Mouse (Mus musculus) limb, embryonic 11.5 days (tissue): ENCODE measurements around the gene Optn. TPM values are rescaled to one million over a fixed set of nuclear protein-coding genes. Genes with fewer than 3 reads are reported as not detected.
"Not testable (repeated sequence)": the region's sequence is repeated elsewhere in the genome, so short reads cannot be mapped to it uniquely, and the experiment has no call there.

Experiments
- ATAC-seq: fragments of 200-750 bp; cut with Nextera tagmentation; 2 replicates; pipeline ENCODE4 v1.8.0; 2017; ENCODE audit warnings: low read depth; ENCODE audit not compliant: insufficient number of reproducible peaks, low FRiP score, low TSS enrichment
- DNase-seq: peaks from one replicate; pipeline ENCODE4 v3.0.0-alpha.2; 2015; ENCODE audit warnings: low spot score
- H3K27ac ChIP-seq: fragments of 300-500 bp; sonication (generic); replicated peaks from 2 replicates; pipeline ENCODE4 v1.5.1; 2014; ENCODE audit warnings: low read depth, mild to moderate bottlenecking, low read length
- H3K27me3 ChIP-seq: fragments of 300-500 bp; sonication (generic); 2 replicates; pipeline ENCODE4 v1.6.1; 2014; ENCODE audit warnings: mild to moderate bottlenecking, low read length, mixed read lengths; ENCODE audit not compliant: control insufficient read depth, insufficient read depth
- H3K36me3 ChIP-seq: fragments of 300-500 bp; sonication (generic); 2 replicates; pipeline ENCODE4 v1.6.1; 2014; ENCODE audit warnings: mild to moderate bottlenecking, low read length, moderate library complexity, mixed read lengths; ENCODE audit not compliant: control insufficient read depth, insufficient read depth
- H3K4me1 ChIP-seq: fragments of 300-500 bp; sonication (generic); 2 replicates; pipeline ENCODE4 v1.6.1; 2014; ENCODE audit warnings: low read length, mixed read lengths; ENCODE audit not compliant: control insufficient read depth, insufficient read depth
- H3K4me2 ChIP-seq: fragments of 300-500 bp; sonication (generic); 2 replicates; pipeline ENCODE4 v1.6.1; 2014; ENCODE audit warnings: low read depth, mild to moderate bottlenecking, moderate library complexity; ENCODE audit not compliant: severe bottlenecking
- H3K4me3 ChIP-seq: fragments of 300-500 bp; sonication (generic); 2 replicates; pipeline ENCODE4 v1.5.1; 2014; ENCODE audit warnings: low read depth, low read length
- H3K9ac ChIP-seq: fragments of 300-500 bp; sonication (generic); 2 replicates; pipeline ENCODE4 v1.6.1; 2014; ENCODE audit warnings: mild to moderate bottlenecking, low read length
- H3K9me3 ChIP-seq: fragments of 300-500 bp; sonication (generic); 2 replicates; pipeline ENCODE4 v1.6.1; 2016; ENCODE audit warnings: low read length; ENCODE audit not compliant: control insufficient read depth
- WGBS: fragments of 180-500 bp; shearing (Covaris S2); extraction: QIAGEN DNeasy Blood & Tissue Kit; methylation state at CpG from one replicate; pipeline ENCODE4 v1.1.7; 2014; 5-methylcytosine and 5-hydroxymethylcytosine counted together
- polyA plus RNA-seq: library from polyadenylated mRNA; unstranded; fragments of >200 nt; fragmentation: Nextera tagmentation; extraction: Ambion mirVana; gene quantifications from 2 replicates; pipeline ENCODE4 v1.2.1, GENCODE M21; 2014

Optn gene
- polyA plus RNA-seq, 1 experiment from 2014 or later = 7.8 TPM

- DNase-seq = no peak
- Histone ChIP-seq H3K4me1 (0 out of 2 replicates have a peak, but pooled peaks cover 2% of the 10 kb centered on the region), H3K4me2 (no peak overlapping the region), H3K9ac (no peak overlapping the region), H3K27me3 (no peaks in the 10 kb centered on the region), H3K9me3 (no peaks in the 10 kb centered on the region), H3K4me3 (no peak overlapping the region), H3K27ac (no peak overlapping the region), H3K36me3 (no peaks in the 10 kb centered on the region)
- ATAC-seq = no peak
- 91% methylated on average over 4 of the region's 4 CpGs for WGBS
Measured at GRCm38 (mm10) chr2:5067951-5068350, 4.1 kb upstream of the Optn start.

- H3K9me3 ChIP-seq, H3K27ac ChIP-seq, H3K9ac ChIP-seq, ATAC-seq, DNase-seq, H3K4me1 ChIP-seq, H3K36me3 ChIP-seq, H3K27me3 ChIP-seq, H3K4me3 ChIP-seq, H3K4me2 ChIP-seq: not testable (repeated sequence)
- 85% methylated on average over 1 of the region's 2 CpGs for WGBS
Measured at GRCm38 (mm10) chr2:5067254-5067653, 3.4 kb upstream of the Optn start.

GRCm38 (mm10) chr2:5064247-5064646, 396 bp upstream of the Optn start:
- WGBS = 41% methylated on average over 4 of the region's 4 CpGs
- peak; percentile 34; the same call in 1 of the 2 replicates for ATAC-seq
- peak overlapping the region; percentile 49 for H3K4me3 ChIP-seq
- H3K4me1 ChIP-seq = 0 out of 2 replicates have a peak, but pooled peaks cover 8% of the 10 kb centered on the region
- no peak overlapping the region for H3K27ac ChIP-seq
- H3K9me3 ChIP-seq = no peaks in the 10 kb centered on the region
- no peak for DNase-seq
- H3K9ac ChIP-seq = no peak overlapping the region
- no peaks in the 10 kb centered on the region for H3K27me3 ChIP-seq
- H3K36me3 ChIP-seq = no peaks in the 10 kb centered on the region
- peak overlapping the region; percentile 87 for H3K4me2 ChIP-seq

DNA sequence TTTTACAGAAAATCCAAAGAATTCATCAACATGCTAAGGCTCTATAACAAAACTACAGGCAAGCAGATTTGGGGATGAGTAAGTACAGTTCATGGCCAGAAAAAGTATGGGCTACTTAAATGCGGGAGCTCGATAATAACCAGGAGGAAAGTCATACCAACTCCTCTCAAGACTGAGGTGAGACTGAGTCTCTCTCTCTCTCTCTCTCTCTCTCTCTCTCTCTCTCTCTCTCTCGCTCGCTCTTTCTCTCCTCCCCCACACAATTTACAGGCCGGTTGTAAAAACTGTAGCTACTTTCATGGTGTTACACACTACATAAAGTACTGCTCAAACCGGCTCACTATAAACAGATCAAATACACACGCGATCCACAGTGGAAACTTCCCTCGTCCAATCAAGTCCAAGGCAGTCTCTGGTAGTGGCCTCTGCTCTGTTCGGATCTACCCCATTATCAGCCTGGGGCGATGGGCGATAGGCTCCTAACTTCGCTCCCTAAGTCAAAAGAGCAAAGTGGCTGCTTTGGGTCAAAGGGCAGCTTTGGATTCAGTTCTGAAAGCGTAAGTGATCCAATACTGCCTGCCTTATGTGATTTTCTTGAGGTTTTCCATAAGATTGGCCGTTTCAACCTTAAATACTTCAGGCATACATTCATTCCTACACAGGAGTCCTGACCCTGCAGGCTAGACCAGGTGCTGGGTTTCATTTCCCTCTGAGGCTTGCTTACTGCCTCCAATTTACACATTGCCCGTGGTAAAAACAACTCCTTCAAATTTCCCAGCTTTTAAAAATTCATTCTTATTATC, 1.2 kb downstream of the Optn start:
- Histone ChIP-seq H3K27ac (no peak overlapping the region), H3K36me3 (no peaks in the 10 kb centered on the region), H3K4me2 (peak overlapping the region; percentile 87), H3K4me1 (0 out of 2 replicates have a peak, but pooled peaks cover 8% of the 10 kb centered on the region), H3K27me3 (no peaks in the 10 kb centered on the region), H3K9me3 (no peaks in the 10 kb centered on the region), H3K9ac (no peak overlapping the region), H3K4me3 (peak overlapping the region; percentile 49)
- DNase-seq (no peak), ATAC-seq (no peak)
- 32% methylated on average over 16 of the region's 16 CpGs for WGBS

- no peak overlapping the region for H3K4me3 ChIP-seq
- ATAC-seq (no peak), DNase-seq (no peak)
- 67% methylated on average over 8 of the region's 8 CpGs for WGBS
- H3K36me3 ChIP-seq = no peaks in the 10 kb centered on the region
- H3K9me3 ChIP-seq = no peaks in the 10 kb centered on the region
- no peak overlapping the region for H3K4me2 ChIP-seq
- H3K4me1 ChIP-seq = 0 out of 2 replicates have a peak, but pooled peaks cover 8% of the 10 kb centered on the region
- H3K27ac ChIP-seq = no peak overlapping the region
- H3K27me3 ChIP-seq = no peaks in the 10 kb centered on the region
- no peak overlapping the region for H3K9ac ChIP-seq
Measured at GRCm38 (mm10) chr2:5061133-5061708, 2.6 kb downstream of the Optn start.

- DNase-seq = no peak
- Histone ChIP-seq H3K36me3 (no peaks in the 10 kb centered on the region), H3K9me3 (no peaks in the 10 kb centered on the region), H3K9ac (no peak overlapping the region), H3K4me3 (no peak overlapping the region), H3K4me1 (0 out of 2 replicates have a peak, but pooled peaks cover 8% of the 10 kb centered on the region), H3K4me2 (no peak overlapping the region), H3K27me3 (no peaks in the 10 kb centered on the region), H3K27ac (no peak overlapping the region)
- ATAC-seq = no peak
- 84% methylated on average over 4 of the region's 4 CpGs for WGBS
Measured at GRCm38 (mm10) chr2:5059997-5060396, 3.9 kb downstream of the Optn start.

DNA sequence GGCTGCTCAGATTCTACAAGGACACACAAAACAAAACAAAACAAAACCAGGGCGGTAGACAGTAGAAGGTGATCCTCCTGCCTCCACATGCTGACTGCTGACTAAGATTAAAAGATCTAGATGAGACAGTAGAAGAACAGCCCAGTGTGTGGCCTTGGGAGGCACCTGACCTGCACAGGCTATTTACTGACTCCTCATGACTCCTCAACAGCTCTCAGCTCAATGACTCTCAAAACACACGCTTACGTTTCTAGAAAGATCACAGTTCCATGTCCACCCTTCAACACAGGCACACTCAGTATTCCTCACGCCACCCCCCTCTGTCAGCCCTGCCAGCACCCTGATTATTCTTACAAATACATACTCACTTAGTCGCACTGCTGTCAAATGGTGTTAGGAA, 5.4 kb downstream of the Optn start:
- 86% methylated on average over 5 of the region's 5 CpGs for WGBS
- Histone ChIP-seq H3K9ac (no peak overlapping the region), H3K4me3 (no peak overlapping the region), H3K4me1 (0 out of 2 replicates have a peak, but pooled peaks cover 8% of the 10 kb centered on the region), H3K27ac (no peak overlapping the region), H3K27me3 (no peaks in the 10 kb centered on the region), H3K9me3 (no peaks in the 10 kb centered on the region), H3K4me2 (no peak overlapping the region), H3K36me3 (no peaks in the 10 kb centered on the region)
- DNase-seq = no peak
- no peak for ATAC-seq

GRCm38 (mm10) chr2:5050562-5050961, 13.3 kb downstream of the Optn start:
- no peak for ATAC-seq
- no peaks in the 10 kb centered on the region for H3K9me3 ChIP-seq
- no peaks in the 10 kb centered on the region for H3K36me3 ChIP-seq
- no peak for DNase-seq
- no peak overlapping the region for H3K9ac ChIP-seq
- H3K27me3 ChIP-seq = no peaks in the 10 kb centered on the region
- H3K4me2 ChIP-seq = no peak overlapping the region
- WGBS = 88% methylated on average over 2 of the region's 2 CpGs
- H3K27ac ChIP-seq = no peak overlapping the region
- H3K4me3 ChIP-seq = no peak overlapping the region
- H3K4me1 ChIP-seq = peaks cover 6% of the 10 kb centered on the region
